Mouse (Mus musculus): ENCODE results near the gene Nanos2. TPM values are rescaled to one million over a fixed set of nuclear protein-coding genes. Genes with fewer than 3 reads are reported as not detected.

The Nanos2 gene
- polyA plus RNA-seq, 1 experiment from 2014 or later, result 0.18 TPM

DNA sequence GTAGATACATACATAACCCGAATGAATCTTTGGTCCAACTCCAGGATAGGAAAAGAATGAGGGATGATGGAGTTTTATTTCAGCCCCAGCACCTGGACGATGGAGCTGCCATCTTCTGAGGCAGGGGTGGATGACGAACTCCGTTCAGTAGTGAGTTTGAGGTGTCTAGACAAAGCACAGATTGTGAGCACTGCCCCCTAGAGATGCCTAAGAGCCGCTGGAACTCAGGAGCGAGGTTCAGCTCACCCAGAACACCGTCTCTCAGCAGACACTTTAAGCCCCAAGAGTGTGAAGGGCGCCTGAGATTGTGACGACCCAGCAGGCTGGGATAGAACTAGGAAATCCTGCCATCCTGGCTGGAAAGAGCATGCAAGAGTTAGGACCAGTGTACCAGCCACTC lies 11.6 kb downstream of the Nanos2 start:
- H3K9ac ChIP-seq (ENCODE audit: low read length), result peak overlapping the region; percentile 13; the same call in 1 of the 2 replicates
- H3K27me3 ChIP-seq (replicated peaks; ENCODE audit: control insufficient read depth, insufficient read depth, low read length), result no peaks in the 10 kb centered on the region
- H3K36me3 ChIP-seq (ENCODE audit: control insufficient read depth, insufficient read depth, low read length), result no peaks in the 10 kb centered on the region
- WGBS, result 30% methylated on average over 9 of the region's 9 CpGs
- peak; percentile 36 for DNase-seq (ENCODE audit: low spot score)
- H3K4me1 ChIP-seq (ENCODE audit: control insufficient read depth, insufficient read depth, low read length), result no peaks in the 10 kb centered on the region
- no peak overlapping the region for H3K4me2 ChIP-seq (ENCODE audit: low read length)
- no peak overlapping the region for H3K27ac ChIP-seq (ENCODE audit: low read depth, low read length)
- no peak for ATAC-seq
- H3K4me3 ChIP-seq (ENCODE audit: low read depth, low read length), result no peak overlapping the region
- H3K9me3 ChIP-seq (replicated peaks; ENCODE audit: control insufficient read depth, low read length), result no peaks in the 10 kb centered on the region

GRCm38 (mm10) chr7:19000421-19000820 lies 13.2 kb downstream of the Nanos2 start:
- Histone ChIP-seq H3K9ac (ENCODE audit: low read length) (peak overlapping the region; percentile 43; the same call in 1 of the 2 replicates), H3K4me3 (ENCODE audit: low read depth, low read length) (peak overlapping the region; percentile 5; the same call in 1 of the 2 replicates), H3K27ac (ENCODE audit: low read depth, low read length) (no peak overlapping the region), H3K9me3 (replicated peaks; ENCODE audit: control insufficient read depth, low read length) (no peaks in the 10 kb centered on the region), H3K4me1 (ENCODE audit: control insufficient read depth, insufficient read depth, low read length) (peaks cover 9% of the 10 kb centered on the region), H3K36me3 (ENCODE audit: control insufficient read depth, insufficient read depth, low read length) (peaks cover 7% of the 10 kb centered on the region), H3K4me2 (ENCODE audit: low read length) (peak overlapping the region; percentile 21; the same call in 1 of the 2 replicates), H3K27me3 (replicated peaks; ENCODE audit: control insufficient read depth, insufficient read depth, low read length) (no peaks in the 10 kb centered on the region)
- ATAC-seq (no peak), DNase-seq (ENCODE audit: low spot score) (no peak)
- 69% methylated on average over 10 of the region's 10 CpGs for WGBS

DNA sequence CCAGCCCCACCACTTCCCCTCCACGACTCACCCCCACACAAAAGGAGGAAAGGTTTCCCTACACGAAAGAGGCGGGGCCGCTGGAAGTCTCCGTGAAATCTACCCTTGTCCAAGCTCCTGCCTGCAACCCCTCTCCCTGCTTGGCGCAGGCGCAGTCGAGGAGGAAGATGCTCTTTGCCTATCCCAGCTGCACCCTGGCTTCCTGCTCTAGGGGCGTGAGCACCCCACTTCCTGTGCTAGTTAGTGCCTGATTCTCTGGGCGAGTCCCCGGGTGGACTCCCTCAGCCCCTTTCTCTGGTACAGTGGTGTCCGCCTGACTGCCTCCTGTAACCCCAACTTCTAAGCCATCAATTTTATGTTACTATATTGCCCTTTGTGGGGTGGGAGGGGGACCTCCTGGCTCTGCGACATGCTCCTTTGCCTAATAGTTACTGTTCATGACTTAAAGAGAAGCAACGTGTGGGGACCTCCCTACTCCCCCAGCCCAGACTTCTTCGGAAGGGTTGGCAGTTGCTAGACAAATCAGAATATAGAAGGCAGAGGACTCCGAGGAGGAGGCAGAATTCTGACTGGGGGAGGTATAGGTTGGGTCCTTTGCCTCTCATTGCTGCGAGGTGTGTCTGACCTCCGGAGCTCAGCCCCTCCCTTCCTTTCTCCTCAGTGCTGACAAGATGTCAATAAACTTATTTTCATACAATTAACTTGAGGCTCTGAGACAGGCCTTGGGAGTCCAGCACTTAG lies 14.0 kb downstream of the Nanos2 start:
- H3K9me3 ChIP-seq (replicated peaks; ENCODE audit: control insufficient read depth, low read length), result no peaks in the 10 kb centered on the region
- ATAC-seq (no peak), DNase-seq (ENCODE audit: low spot score) (no peak)
- H3K4me3 ChIP-seq (ENCODE audit: low read depth, low read length), result peak overlapping the region; percentile 5; the same call in 1 of the 2 replicates
- no peak overlapping the region for H3K27ac ChIP-seq (ENCODE audit: low read depth, low read length)
- peaks cover 11% of the 10 kb centered on the region for H3K4me1 ChIP-seq (ENCODE audit: control insufficient read depth, insufficient read depth, low read length)
- H3K27me3 ChIP-seq (replicated peaks; ENCODE audit: control insufficient read depth, insufficient read depth, low read length), result no peaks in the 10 kb centered on the region
- 44% methylated on average over 18 of the region's 18 CpGs for WGBS
- H3K4me2 ChIP-seq (ENCODE audit: low read length), result peak overlapping the region; percentile 21; the same call in 1 of the 2 replicates
- H3K9ac ChIP-seq (ENCODE audit: low read length), result peak overlapping the region; percentile 43; the same call in 1 of the 2 replicates
- H3K36me3 ChIP-seq (ENCODE audit: control insufficient read depth, insufficient read depth, low read length), result peaks cover 15% of the 10 kb centered on the region

DNA sequence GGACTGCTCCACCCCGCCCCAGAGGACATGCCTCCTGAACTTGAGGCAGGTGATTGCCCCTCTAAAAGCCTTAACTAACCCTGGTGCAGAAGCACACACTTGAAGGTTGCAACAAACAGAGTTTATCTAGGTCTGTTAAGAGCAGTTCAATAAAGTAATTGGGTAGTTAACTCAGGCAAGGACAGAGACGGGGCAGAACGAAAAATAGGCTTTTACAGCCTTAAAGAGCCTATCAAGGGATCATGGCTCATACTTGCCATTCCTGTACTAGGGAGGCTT lies 14.5 kb downstream of the Nanos2 start:
- 83% methylated on average over 3 of the region's 3 CpGs for WGBS
- H3K4me2 ChIP-seq (ENCODE audit: low read length), result no peak overlapping the region
- peaks cover 12% of the 10 kb centered on the region for H3K4me1 ChIP-seq (ENCODE audit: control insufficient read depth, insufficient read depth, low read length)
- H3K9me3 ChIP-seq (replicated peaks; ENCODE audit: control insufficient read depth, low read length), result no peaks in the 10 kb centered on the region
- no peak overlapping the region for H3K27ac ChIP-seq (ENCODE audit: low read depth, low read length)
- DNase-seq (ENCODE audit: low spot score) (no peak), ATAC-seq (no peak)
- no peak overlapping the region for H3K4me3 ChIP-seq (ENCODE audit: low read depth, low read length)
- 0 out of 2 replicates have a peak overlapping the region, but pooled peaks have one; percentile 77 for H3K9ac ChIP-seq (ENCODE audit: low read length)
- H3K27me3 ChIP-seq (replicated peaks; ENCODE audit: control insufficient read depth, insufficient read depth, low read length), result no peaks in the 10 kb centered on the region
- peaks cover 17% of the 10 kb centered on the region for H3K36me3 ChIP-seq (ENCODE audit: control insufficient read depth, insufficient read depth, low read length)

GRCm38 (mm10) chr7:19002115-19002514 lies 14.9 kb downstream of the Nanos2 start:
- Histone ChIP-seq H3K4me1 (ENCODE audit: control insufficient read depth, insufficient read depth, low read length) (peaks cover 14% of the 10 kb centered on the region), H3K27ac (ENCODE audit: low read depth, low read length) (peak overlapping the region; percentile 54; the same call in 1 of the 2 replicates), H3K4me2 (ENCODE audit: low read length) (peak overlapping the region; percentile 69), H3K27me3 (replicated peaks; ENCODE audit: control insufficient read depth, insufficient read depth, low read length) (no peaks in the 10 kb centered on the region), H3K4me3 (ENCODE audit: low read depth, low read length) (peak overlapping the region; percentile 37), H3K9ac (ENCODE audit: low read length) (peak overlapping the region; percentile 77), H3K9me3 (replicated peaks; ENCODE audit: control insufficient read depth, low read length) (no peaks in the 10 kb centered on the region), H3K36me3 (ENCODE audit: control insufficient read depth, insufficient read depth, low read length) (peaks cover 21% of the 10 kb centered on the region)
- DNase-seq (ENCODE audit: low spot score) (no peak), ATAC-seq (no peak)
- WGBS, result 48% methylated on average over 4 of the region's 4 CpGs

DNA sequence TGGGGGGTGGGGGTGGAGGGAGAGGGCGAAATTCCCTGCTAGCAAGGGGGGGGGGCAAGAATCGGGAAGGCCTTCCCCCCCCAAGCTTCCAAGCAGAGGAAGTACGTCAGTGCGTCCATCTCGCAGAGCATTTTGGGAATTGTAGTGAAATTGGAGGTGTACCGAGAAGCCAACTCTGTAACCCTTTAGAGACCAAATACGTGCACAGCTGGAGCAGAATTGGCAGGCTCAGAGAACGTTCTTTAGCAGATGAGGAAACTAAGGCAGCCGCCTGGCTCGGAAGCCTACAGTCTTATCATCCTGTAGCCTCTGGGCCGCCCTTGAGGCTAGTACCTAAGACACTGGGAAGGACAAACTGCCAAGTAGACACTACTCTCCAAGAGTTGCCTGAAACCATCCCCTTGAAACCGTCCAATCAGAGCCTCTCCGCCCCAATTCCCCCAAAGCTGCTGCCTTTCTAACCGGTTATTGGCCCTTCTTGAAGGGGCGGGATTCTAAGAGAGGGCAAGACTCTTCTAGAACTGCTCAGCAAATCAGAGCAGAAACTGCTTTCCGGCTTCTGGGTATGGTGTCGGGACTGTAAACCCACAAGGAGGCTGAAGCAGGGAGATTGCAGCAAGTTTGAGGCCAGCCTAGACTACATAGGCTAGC lies 15.8 kb downstream of the Nanos2 start:
- Histone ChIP-seq H3K27me3 (replicated peaks; ENCODE audit: control insufficient read depth, insufficient read depth, low read length) (no peaks in the 10 kb centered on the region), H3K4me2 (ENCODE audit: low read length) (peak overlapping the region; percentile 69), H3K27ac (ENCODE audit: low read depth, low read length) (peak overlapping the region; percentile 54), H3K9ac (ENCODE audit: low read length) (peak overlapping the region; percentile 77), H3K9me3 (replicated peaks; ENCODE audit: control insufficient read depth, low read length) (no peaks in the 10 kb centered on the region), H3K4me3 (ENCODE audit: low read depth, low read length) (peak overlapping the region; percentile 37), H3K4me1 (ENCODE audit: control insufficient read depth, insufficient read depth, low read length) (peaks cover 14% of the 10 kb centered on the region), H3K36me3 (ENCODE audit: control insufficient read depth, insufficient read depth, low read length) (peaks cover 28% of the 10 kb centered on the region)
- DNase-seq (ENCODE audit: low spot score) (peak; percentile 97), ATAC-seq (peak; percentile 71)
- 3% methylated on average over 16 of the region's 17 CpGs for WGBS

- peak; percentile 80 for ATAC-seq
- peak within 1 kb of the TSS; percentile 93 for H3K9ac ChIP-seq (ENCODE audit: low read length)
- under 1% methylated on average over 83 of the region's 90 CpGs for WGBS
- peak; percentile 98 for DNase-seq (ENCODE audit: low spot score)
- no peaks in the 10 kb centered on the region for H3K27me3 ChIP-seq (replicated peaks; ENCODE audit: control insufficient read depth, insufficient read depth, low read length)
- H3K4me2 ChIP-seq (ENCODE audit: low read length), result peak within 1 kb of the TSS; percentile 99
- H3K27ac ChIP-seq (ENCODE audit: low read depth, low read length), result peak within 1 kb of the TSS; percentile 90
- H3K4me3 ChIP-seq (ENCODE audit: low read depth, low read length), result peak within 1 kb of the TSS; percentile 92
- peaks cover 30% of the 10 kb centered on the region for H3K36me3 ChIP-seq (ENCODE audit: control insufficient read depth, insufficient read depth, low read length)
- H3K4me1 ChIP-seq (ENCODE audit: control insufficient read depth, insufficient read depth, low read length), result peaks cover 14% of the 10 kb centered on the region
- H3K9me3 ChIP-seq (replicated peaks; ENCODE audit: control insufficient read depth, low read length), result no peaks in the 10 kb centered on the region
These were observed 16.9 kb downstream of the Nanos2 start, which contains the start of gene Irf2bp1 for GRCm38 (mm10) chr7:19003902-19004630. Gene Irf2bp1, plus strand, starts transcription at chr7:19004044.

- ATAC-seq (peak; percentile 1; the same call in 1 of the 2 replicates), DNase-seq (ENCODE audit: low spot score) (no peak)
- H3K27ac ChIP-seq (ENCODE audit: low read depth, low read length), result peak overlapping the region; percentile 90; the same call in 1 of the 2 replicates
- WGBS, result 5% methylated on average over 34 of the region's 34 CpGs
- peaks cover 14% of the 10 kb centered on the region for H3K4me1 ChIP-seq (ENCODE audit: control insufficient read depth, insufficient read depth, low read length)
- H3K9me3 ChIP-seq (replicated peaks; ENCODE audit: control insufficient read depth, low read length), result no peaks in the 10 kb centered on the region
- peak overlapping the region; percentile 93 for H3K9ac ChIP-seq (ENCODE audit: low read length)
- H3K4me2 ChIP-seq (ENCODE audit: low read length), result peak overlapping the region; percentile 99
- peaks cover 30% of the 10 kb centered on the region for H3K36me3 ChIP-seq (ENCODE audit: control insufficient read depth, insufficient read depth, low read length)
- peak overlapping the region; percentile 92 for H3K4me3 ChIP-seq (ENCODE audit: low read depth, low read length)
- no peaks in the 10 kb centered on the region for H3K27me3 ChIP-seq (replicated peaks; ENCODE audit: control insufficient read depth, insufficient read depth, low read length)
These were observed 17.5 kb downstream of the Nanos2 start for GRCm38 (mm10) chr7:19004631-19005079.

Measured in forebrain, embryonic 14.5 days (tissue).